Mouse (Mus musculus): ENCODE results near the gene Sim2. TPM values are rescaled to one million over a fixed set of nuclear protein-coding genes. Genes with fewer than 3 reads are reported as not detected.

The Sim2 gene
- polyA plus RNA-seq, 1 experiment from 2014 or later: 0.83 TPM

DNA sequence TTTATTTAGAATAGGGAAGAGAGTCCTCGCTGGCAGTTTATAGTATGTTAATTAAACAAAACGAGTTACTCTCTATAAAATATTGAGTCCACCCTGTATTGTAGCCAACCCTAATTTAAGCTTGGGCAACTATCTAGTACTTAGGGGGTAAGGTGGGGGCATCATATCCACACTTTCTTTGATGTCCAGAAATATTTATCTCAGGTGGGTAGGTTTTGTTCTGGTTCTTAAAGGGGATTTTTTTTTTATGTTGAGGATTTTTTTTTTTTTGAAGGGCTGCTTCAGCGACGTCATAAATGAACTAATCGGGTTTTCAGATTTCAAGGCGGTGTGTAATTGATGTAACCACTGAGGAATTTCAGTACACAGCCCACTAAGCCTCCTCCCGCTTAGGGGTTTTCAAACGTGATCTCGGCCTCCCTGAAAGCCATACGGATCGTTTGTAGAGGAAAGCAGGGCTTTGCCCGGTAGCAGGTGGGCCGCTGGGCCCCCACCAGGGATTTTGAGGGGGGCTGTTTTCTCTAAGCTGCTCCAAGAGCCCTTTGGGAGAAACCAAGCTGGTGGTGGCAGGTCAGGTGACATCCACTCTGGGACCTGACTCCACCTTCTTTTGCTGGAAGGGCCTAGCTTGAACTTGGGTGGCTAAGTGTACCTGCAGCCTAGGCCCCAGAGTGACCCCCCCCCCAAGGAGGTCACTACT, 4.7 kb upstream of the Sim2 start:
- H3K4me2 ChIP-seq (replicated peaks): no peak overlapping the region
- no peak overlapping the region for H3K4me3 ChIP-seq
- no peaks in the 10 kb centered on the region for H3K9me3 ChIP-seq
- no peak overlapping the region for H3K9ac ChIP-seq (replicated peaks)
- WGBS: under 1% methylated on average over 13 of the region's 13 CpGs
- peaks cover 98% of the 10 kb centered on the region for H3K27me3 ChIP-seq
- no peak for ATAC-seq (ENCODE audit: low FRiP score, low read depth)
- H3K4me1 ChIP-seq: peaks cover 17% of the 10 kb centered on the region
- H3K36me3 ChIP-seq: no peaks in the 10 kb centered on the region
- no peak overlapping the region for H3K27ac ChIP-seq (replicated peaks)

DNA sequence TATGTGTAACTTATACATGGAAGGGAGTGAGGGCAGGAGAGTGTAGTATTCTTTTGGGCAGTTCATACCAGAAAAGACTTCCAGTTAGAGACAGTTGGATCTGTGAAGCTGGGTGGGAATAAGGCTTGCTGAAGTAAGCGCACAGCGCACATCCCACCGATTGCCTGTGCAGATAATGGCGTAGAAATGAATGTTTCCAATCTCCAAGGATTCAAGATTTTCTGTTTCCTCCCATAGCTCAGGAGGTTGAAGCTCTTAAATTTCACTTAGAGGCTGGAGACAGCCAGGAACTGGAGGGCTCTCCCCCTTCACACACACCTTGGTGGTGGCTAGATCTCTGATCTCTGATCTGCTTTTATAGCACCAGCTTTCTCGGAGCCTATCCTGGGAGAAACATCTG, 3.1 kb upstream of the Sim2 start:
- ATAC-seq (ENCODE audit: low FRiP score, low read depth): no peak
- WGBS: 24% methylated on average over 5 of the region's 5 CpGs

DNA sequence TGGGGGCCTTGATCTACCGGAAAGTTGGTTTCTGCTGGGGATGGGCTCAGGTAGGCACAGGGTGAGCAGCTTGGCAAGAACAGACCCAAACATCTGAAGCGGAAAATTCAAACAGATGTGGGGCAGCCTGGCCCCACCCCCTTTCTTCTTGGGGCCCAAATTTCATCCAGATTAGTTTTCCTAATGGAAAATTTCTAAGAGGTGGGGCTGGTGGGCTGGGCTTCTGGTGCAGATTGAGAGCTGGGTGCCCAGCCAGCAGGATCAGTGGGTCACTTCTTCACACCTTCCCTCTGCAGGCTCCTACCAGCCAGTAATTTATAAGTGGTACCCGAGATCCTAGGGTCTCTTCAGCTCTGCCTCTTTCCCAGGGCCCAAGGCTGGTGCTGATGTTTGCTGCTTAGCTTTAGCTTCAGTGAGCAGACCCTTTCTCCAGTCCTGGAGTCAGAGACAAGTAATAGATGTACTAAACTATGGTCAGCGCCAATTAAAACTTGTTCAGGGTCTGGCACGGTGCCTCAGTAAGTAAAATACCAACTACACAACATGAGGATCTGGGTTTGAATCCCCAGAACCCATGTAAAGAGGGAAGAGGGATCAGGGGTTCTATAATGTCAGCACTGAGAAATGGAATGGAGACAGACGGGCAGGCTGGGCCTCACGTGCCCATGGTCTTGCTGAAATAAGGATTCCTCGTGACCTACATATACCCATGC, 2.6 kb upstream of the Sim2 start:
- no peak overlapping the region for H3K27ac ChIP-seq (replicated peaks)
- no peak overlapping the region for H3K9ac ChIP-seq (replicated peaks)
- H3K4me3 ChIP-seq: no peak overlapping the region
- no peak for ATAC-seq (ENCODE audit: low FRiP score, low read depth)
- no peaks in the 10 kb centered on the region for H3K9me3 ChIP-seq
- peaks cover 27% of the 10 kb centered on the region for H3K4me1 ChIP-seq
- 8% methylated on average over 8 of the region's 8 CpGs for WGBS
- H3K36me3 ChIP-seq: no peaks in the 10 kb centered on the region
- no peak overlapping the region for H3K4me2 ChIP-seq (replicated peaks)
- H3K27me3 ChIP-seq: peaks cover 96% of the 10 kb centered on the region

More for the DNA sequence above, 3.1 kb upstream of the Sim2 start:
- no peak overlapping the region for H3K4me2 ChIP-seq (replicated peaks)
- no peak overlapping the region for H3K9ac ChIP-seq (replicated peaks)
- H3K27ac ChIP-seq (replicated peaks): no peak overlapping the region
- H3K36me3 ChIP-seq: no peaks in the 10 kb centered on the region
- H3K4me3 ChIP-seq: no peak overlapping the region
- peaks cover 96% of the 10 kb centered on the region for H3K27me3 ChIP-seq
- H3K4me1 ChIP-seq: peaks cover 27% of the 10 kb centered on the region
- H3K9me3 ChIP-seq: no peaks in the 10 kb centered on the region

GRCm38 (mm10) chr16:94082960-94083847, 1.5 kb upstream of the Sim2 start:
- Histone ChIP-seq H3K4me3 (0 out of 2 replicates have a peak overlapping the region, but pooled peaks have one; percentile 9), H3K27ac (replicated peaks) (no peak overlapping the region), H3K4me1 (peaks cover 30% of the 10 kb centered on the region), H3K9me3 (no peaks in the 10 kb centered on the region), H3K36me3 (no peaks in the 10 kb centered on the region), H3K27me3 (peaks cover 96% of the 10 kb centered on the region), H3K9ac (replicated peaks) (no peak overlapping the region), H3K4me2 (replicated peaks) (peak overlapping the region; percentile 25; the same call in 1 of the 2 replicates)
- ATAC-seq (ENCODE audit: low FRiP score, low read depth): no peak
- under 1% methylated on average over 46 of the region's 46 CpGs for WGBS

GRCm38 (mm10) chr16:94083848-94084525, 744 bp upstream of the Sim2 start:
- Histone ChIP-seq H3K27me3 (peaks cover 96% of the 10 kb centered on the region), H3K9ac (replicated peaks) (0 out of 2 replicates have a peak overlapping the region, but pooled peaks have one; percentile 43), H3K4me3 (peak overlapping the region; percentile 37), H3K4me2 (replicated peaks) (peak overlapping the region; percentile 53; the same call in 1 of the 2 replicates), H3K36me3 (no peaks in the 10 kb centered on the region), H3K4me1 (peaks cover 29% of the 10 kb centered on the region), H3K9me3 (no peaks in the 10 kb centered on the region), H3K27ac (replicated peaks) (no peak overlapping the region)
- no peak for ATAC-seq (ENCODE audit: low FRiP score, low read depth)
- 1% methylated on average over 41 of the region's 41 CpGs for WGBS

DNA sequence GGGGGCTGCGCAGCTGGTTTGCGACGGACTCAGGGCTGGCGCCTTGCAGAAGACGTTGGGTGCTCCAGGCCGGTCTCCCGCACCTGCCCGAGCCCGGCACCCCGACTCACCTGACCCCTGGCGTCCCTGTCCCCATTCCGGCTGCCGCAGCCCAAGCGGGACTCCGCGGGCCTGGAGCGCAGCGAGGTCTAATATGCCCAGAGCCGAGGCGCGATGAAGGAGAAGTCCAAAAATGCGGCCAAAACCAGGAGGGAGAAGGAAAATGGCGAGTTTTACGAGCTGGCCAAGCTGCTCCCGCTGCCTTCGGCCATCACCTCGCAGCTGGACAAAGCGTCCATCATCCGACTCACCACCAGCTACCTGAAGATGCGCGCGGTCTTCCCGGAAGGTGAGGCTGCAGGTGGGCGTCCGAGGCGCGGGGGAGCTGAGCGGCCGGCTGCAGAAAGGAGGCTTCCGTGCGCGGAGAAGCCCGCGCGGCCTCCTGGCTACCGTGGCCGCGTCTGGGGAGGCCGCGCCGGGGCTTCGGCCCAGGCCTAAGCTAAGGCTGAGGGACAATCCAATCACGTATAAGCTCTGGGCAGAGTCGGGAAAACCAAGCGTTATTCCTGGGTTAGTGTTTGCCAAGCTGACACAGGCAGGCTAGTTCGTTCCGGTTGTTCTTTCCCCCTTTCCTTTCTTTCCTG, 1.0 kb downstream of the Sim2 start:
- no peak overlapping the region for H3K27ac ChIP-seq (replicated peaks)
- H3K9me3 ChIP-seq: no peaks in the 10 kb centered on the region
- no peak for ATAC-seq (ENCODE audit: low FRiP score, low read depth)
- H3K9ac ChIP-seq (replicated peaks): peak overlapping the region; percentile 43
- H3K27me3 ChIP-seq: peaks cover 99% of the 10 kb centered on the region
- peak overlapping the region; percentile 53 for H3K4me2 ChIP-seq (replicated peaks)
- peak overlapping the region; percentile 37 for H3K4me3 ChIP-seq
- peaks cover 24% of the 10 kb centered on the region for H3K4me1 ChIP-seq
- WGBS: under 1% methylated on average over 57 of the region's 57 CpGs
- H3K36me3 ChIP-seq: no peaks in the 10 kb centered on the region

DNA sequence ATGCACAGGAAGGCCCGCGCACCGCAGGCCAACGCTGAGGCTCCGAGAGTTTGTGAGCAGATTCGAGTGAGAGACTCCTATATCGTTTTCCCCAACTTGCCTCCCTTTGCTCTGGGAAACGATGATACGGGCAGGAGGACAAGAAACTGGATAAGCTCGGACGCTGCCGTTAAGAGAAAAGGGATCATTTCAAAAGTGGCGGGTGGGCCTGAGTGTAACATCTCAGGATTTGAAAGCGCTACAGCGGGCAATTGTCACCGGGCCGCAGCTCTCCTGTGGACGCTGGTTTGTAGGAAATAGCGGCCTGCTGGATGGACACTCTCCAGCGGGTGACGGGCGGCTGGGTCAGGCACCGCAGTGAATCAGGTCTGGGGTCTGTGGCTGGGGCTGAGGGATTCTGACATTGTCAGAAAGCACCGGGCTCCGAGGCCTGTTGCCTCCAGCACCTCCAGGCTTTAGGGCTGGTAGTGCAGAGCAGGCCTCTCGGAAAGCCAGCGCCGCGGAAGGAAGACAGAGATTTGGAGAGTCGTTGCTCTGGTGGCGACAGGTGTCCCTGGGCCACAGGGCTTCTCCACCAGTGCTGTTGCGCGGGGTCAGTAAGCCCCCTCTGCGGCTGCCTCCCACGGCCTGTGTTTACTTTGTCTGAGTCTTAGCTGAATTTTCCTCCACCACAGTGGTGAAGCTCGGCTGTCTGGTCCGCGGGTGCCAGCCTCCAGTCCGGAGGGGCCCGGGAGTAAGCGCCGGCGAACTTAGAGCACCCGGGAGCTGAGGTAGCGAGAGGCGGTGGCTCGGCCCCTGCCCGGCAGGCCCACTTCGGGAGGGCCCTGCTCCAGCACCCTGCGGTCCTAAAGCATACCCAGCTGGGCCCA, 2.2 kb downstream of the Sim2 start:
- Histone ChIP-seq H3K9me3 (no peaks in the 10 kb centered on the region), H3K4me3 (peak overlapping the region; percentile 27), H3K27me3 (peaks cover 99% of the 10 kb centered on the region), H3K27ac (replicated peaks) (no peak overlapping the region), H3K36me3 (no peaks in the 10 kb centered on the region), H3K4me1 (peaks cover 24% of the 10 kb centered on the region), H3K4me2 (replicated peaks) (peak overlapping the region; percentile 22; the same call in 1 of the 2 replicates), H3K9ac (replicated peaks) (no peak overlapping the region)
- under 1% methylated on average over 50 of the region's 50 CpGs for WGBS
- no peak for ATAC-seq (ENCODE audit: low FRiP score, low read depth)

DNA sequence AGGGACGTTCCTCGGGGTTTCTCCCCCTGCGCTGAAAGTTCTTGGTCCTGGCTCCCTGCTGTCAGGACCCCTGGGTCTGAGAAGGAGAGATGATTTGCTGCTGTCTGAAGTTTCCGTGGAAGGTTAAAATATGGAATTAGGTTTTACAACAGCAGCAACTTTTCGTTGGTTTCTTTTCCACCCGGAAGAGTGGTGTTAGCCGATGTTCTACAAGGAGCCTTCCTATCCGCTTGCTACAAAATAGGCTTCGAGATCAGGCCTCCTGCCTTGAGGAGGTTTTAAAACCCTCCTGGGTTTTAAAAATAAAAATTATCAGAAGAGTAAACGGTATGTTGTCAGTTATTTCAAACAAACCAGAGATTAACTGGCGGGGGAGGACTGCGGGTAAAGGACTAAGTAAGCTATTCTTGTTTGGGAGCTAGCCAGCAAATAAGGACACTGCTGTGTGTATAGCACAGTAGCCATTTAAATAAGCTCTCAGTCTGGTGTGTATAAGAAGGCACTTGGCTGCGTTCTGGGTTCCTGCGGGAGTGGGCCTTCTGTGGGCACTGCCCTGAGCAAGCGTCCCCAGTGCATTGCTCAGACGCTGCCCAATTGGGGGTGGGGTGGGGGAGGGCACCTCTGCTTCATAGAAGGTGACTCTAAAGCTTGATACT, 3.0 kb downstream of the Sim2 start:
- H3K9ac ChIP-seq (replicated peaks): no peak overlapping the region
- ATAC-seq (ENCODE audit: low FRiP score, low read depth): no peak
- WGBS: 3% methylated on average over 16 of the region's 16 CpGs
- H3K4me3 ChIP-seq: peak overlapping the region; percentile 27
- H3K4me1 ChIP-seq: peaks cover 24% of the 10 kb centered on the region
- H3K27ac ChIP-seq (replicated peaks): no peak overlapping the region
- no peaks in the 10 kb centered on the region for H3K9me3 ChIP-seq
- H3K36me3 ChIP-seq: no peaks in the 10 kb centered on the region
- peaks cover 99% of the 10 kb centered on the region for H3K27me3 ChIP-seq
- peak overlapping the region; percentile 22; the same call in 1 of the 2 replicates for H3K4me2 ChIP-seq (replicated peaks)

DNA sequence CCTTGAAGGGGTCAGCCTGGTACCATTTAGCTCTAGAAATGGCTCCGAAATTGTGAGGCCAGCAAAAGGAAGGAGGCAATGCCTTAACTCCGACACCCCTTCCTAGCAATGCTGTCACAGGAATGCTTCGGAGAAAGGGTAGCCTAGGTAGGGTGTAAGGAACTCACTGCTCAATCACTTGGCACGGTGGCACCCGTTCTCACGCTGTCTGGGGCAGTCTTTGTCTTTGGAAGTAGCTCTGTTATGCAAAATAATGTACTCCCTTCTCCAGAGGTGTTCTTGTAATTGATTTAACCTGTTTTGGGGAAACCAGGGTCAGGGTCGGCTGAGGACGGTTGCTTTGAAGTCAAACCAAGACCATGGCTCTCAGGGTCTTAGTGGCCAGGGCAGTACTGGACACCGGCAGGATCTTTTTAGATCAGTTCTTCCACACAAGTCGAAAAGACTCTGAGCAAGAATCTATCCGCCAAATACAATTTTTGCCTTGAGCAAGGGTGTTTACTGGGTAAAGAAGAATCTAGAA, 3.6 kb downstream of the Sim2 start:
- Histone ChIP-seq H3K4me2 (replicated peaks) (peak overlapping the region; percentile 22; the same call in 1 of the 2 replicates), H3K9ac (replicated peaks) (no peak overlapping the region), H3K36me3 (no peaks in the 10 kb centered on the region), H3K27me3 (peaks cover 99% of the 10 kb centered on the region), H3K4me1 (peaks cover 24% of the 10 kb centered on the region), H3K4me3 (peak overlapping the region; percentile 14; the same call in 1 of the 2 replicates), H3K9me3 (no peaks in the 10 kb centered on the region), H3K27ac (replicated peaks) (no peak overlapping the region)
- ATAC-seq (ENCODE audit: low FRiP score, low read depth): no peak
- 3% methylated on average over 11 of the region's 11 CpGs for WGBS

Data from midbrain, embryonic 12.5 days (tissue).